Mouse (Mus musculus): ENCODE data around the gene Sipa1l2.
A peak's percentile ranks its signal among the peaks of the same experiment; 100 is the strongest.

Gene Sipa1l2

DNA sequence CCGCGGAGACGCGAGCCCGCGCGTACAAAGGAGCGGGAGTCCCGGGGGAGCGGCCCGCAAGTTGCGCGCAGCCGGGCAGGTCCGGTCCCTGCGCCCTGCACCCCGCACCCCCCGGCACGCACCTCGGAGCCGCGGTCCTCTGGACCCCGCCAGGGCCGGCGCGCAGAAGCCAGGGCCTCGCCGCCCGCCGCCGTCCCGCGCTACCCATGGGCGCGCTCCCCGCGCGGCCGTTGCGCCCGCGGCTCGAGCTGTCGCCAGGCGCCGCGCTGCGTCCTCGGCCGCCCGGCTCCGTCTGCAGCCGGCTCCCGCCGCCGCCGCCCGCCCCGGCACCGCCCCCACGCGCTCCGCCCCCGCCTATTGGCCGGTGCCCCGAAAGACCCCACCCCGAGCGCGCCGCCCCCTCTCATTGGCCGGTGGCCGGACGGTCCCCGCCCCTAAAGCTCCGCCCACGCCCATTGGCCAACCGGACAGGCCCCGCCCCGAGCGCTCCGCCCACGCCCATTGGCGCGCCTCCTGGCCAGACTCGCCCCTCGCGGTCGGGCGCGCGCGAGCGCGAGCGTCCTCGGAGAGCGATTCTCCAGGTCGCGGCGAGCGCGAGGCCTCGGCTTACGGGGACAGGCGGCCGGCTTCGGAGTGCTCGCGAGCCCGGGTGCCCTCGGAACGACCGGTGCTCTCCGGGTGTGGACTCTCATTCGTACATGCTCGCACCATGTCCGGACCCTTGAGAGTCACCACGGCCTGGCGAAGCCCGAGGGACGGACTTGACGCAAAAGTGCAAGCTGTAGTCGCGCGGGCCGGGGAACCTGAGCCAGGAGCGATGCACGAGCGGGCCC is at the start of gene Sipa1l2:
Gene Sipa1l2 (minus strand): TSS at position 276 of the 833 bp plus-strand sequence.
- DNase-seq (ENCODE audit: low spot score in 2 of 2), result peak; percentile 98

DNA sequence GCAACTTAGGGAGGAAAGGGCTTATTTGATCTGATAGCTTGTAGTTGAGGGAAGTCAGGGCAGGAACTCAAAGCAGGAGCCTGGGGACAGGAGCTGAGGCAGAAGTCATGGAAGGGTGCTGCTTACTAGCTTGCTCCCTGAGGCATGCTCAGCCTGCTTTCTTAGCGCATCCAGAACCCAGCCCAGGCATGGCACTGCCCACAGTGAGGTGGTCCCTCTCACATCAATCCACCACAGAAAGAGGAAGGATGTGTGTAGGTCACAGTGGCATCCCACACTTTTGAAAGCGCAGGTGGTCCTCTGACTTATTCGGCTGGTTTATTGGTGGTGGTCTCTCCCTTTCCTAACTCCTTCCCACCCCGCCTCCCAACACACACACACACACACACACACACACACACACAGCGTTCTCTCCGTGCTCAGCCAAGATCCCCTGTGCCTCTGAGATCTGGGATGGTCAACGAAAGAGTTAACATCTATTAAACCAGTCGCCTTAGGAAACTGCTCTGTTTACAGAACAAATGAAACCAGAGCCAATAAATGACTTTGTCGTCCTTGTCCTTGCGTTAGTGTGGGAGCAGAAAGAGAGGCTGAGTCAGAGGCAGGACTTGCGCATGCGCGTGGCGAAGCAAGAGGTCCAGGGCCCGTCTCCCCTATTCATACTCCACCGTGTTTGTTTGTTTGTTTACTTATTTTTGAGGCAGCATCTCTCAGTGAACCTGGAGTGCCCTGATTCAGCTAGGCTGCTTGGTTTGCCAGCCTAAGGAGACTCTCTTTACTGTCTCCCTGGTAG is 49.1 kb upstream of the Sipa1l2 start:
- peak; percentile 38 to 73 for DNase-seq (ENCODE audit: low spot score in 2 of 2)

DNA sequence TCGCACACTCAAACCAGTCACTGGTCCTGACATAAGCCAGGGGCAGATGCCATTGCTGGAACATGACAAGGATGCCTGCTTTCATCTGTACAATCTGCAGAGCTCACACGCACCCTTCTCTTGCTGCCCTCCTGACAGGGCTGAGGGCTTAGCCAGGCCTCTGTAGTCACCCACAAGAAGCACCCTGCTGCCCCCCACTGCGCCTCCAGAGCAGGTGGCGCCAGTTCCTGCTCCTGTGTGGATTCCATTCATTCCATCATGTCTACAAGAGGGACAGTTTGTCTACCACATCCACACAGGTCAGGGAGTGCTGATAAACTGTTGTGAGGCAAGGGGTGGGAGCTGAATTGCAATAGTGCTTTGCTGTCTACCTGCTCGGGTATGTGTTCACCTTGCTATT is 47.3 kb upstream of the Sipa1l2 start:
- DNase-seq (ENCODE audit: low spot score in 2 of 2), result no peak

DNA sequence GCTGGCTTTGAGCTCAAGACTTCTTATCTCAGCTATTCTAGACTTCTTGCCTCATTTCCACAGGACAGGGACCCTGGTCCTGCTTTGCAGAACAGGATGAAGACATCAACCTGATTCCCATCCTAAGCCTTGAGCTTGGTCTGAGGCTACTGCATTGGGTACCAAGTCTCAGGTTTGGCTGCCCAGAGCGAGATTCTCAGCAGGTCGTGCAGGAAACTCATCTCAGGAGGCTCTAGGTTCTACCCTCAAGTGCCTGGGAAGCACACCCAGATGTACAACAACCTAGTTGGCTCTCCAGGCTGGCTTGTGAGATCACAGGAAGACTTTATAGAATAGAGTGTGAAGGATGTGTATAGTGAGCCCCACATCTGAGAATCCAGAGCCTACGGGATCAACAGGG is 46.4 kb upstream of the Sipa1l2 start:
- no peak for DNase-seq (ENCODE audit: low spot score in 2 of 2)

DNA sequence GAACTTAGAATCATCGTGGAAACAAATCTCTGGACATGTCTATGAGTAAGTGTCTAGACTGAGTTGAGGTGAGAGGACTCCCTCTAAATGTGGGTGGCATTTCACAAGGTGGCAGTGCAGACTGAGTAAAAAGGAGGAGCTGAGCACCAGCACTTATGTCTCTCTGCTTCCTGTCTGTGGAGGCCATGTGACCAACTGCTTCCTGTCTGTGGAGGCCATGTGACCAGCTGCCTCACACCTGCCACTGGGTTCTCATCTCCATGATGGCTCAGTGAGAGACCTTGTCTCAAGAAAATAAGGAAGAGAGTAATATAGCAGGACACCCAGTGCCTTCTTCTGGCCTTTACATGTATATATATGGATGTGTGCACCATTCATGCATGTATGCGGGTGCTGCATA is 43.9 kb upstream of the Sipa1l2 start:
- no peak for DNase-seq (ENCODE audit: low spot score in 2 of 2)

DNA sequence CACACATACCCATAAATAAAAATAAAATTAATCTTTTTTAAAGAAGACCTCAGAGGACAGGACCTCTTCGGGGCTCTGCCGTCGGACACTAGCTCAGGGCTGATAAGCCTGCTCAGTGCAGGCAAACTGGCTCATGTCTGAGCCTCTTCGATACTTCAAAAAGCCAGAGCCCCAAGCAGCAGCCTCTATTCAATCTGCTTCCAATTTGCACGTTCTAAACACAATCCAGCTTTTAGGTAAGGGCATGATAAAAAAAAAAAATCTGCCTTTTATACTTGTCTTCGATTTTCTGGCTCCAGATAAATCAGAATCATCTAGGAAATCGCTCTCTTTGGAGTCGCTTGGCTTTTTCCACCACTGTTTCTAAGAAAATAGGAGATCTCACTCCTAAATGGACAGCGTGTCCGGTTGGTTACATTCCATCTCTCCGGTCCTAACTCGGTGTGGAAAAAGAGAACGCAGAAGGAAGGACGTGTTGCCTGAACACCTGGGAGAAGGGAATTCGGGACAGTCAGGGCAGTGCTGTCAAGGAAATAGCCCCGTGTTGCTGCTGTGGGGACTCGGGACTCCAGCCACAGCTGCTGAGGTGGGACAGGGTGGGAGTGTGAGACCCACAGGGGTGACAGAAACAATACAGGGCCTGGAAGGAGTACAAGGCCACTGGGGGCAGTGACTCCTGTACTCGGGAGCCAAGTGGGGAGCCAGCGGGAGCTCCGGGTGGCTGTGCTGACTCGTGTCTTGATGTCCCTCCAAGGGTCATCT is 42.4 kb upstream of the Sipa1l2 start:
- no peak for DNase-seq (ENCODE audit: low spot score in 2 of 2)

DNA sequence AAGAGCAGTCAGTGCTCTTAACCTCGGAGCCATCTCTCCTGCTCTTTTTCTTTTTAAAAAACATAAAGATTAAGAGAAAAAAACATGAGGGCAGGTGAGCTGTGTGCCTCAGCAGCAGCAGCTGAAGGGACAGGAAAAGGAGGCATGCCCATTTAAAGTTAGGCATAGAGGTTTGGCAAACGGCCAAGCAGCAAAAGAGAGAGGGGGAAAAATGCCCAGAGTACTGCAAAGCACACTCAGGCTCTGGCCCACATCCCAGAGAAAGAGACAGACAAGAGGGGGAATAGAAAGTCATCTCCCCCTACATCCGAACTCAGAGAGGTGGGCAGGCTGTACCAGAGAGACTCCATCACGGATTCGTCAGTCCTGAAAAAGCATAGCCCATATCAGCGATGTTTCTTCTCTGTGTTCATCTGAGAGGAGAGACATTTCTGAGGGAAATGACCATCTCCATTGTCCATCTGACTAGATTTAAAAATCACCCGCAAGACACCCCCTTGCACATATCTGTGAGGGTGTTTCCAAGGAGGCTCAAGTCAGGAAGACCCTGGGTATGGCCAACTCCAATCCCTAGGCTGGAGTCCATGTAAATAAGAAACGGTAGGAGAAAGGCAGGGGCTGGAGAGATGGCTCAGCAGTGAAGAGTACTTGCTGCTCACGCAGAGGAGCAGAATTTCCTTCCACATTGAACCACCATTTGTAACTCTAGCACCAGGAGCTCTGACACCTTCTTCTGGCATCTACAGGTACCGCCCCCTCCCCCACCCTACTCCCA is 41.6 kb upstream of the Sipa1l2 start:
- DNase-seq (ENCODE audit: low spot score in 2 of 2), result no peak

DNA sequence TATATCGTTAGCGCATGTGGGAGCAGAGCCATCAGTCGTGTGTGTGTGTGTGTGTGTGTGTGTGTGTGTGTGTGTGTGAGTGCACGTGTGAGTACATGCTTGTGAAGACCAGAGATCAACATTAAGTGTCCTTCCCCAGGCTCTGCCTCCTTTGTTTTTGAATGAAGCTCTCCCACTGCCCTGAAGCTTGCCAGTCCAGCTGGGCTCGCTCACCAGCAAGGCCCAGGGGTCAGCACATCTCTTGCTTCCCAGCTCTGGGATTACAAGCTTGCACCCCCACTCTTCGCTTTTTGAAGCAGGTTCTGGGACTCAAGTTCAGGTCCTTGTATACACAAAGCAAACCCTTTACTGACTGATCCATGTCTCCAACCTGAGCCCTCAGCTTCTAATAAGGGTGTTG is 40.1 kb upstream of the Sipa1l2 start:
- DNase-seq (ENCODE audit: low spot score in 2 of 2), result no peak

DNA sequence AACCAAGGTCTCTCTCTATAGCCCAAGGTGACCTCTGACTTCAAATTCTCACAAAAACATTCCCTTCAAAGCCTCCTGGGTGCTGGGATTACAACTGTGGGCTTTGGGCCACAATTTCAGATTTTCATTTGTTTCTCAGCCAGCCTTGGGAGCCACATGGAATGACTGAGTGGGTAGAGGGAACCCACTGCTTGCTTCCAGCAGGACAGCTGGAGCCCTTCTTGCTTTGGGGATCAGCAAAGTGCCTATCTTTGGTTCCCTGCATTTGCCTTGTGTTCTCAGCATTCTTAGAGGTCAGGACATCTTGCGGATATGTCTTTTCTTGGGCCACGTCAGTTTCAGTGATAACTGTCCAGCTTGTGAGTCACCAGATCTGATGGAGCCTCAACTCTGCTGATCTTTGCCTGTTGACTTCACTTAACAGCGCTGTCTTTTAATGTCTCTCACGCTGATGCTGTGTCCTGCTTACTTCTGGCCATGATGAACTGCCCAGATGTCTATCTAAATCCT is 38.2 kb upstream of the Sipa1l2 start:
- no peak for DNase-seq (ENCODE audit: low spot score in 2 of 2)

DNA sequence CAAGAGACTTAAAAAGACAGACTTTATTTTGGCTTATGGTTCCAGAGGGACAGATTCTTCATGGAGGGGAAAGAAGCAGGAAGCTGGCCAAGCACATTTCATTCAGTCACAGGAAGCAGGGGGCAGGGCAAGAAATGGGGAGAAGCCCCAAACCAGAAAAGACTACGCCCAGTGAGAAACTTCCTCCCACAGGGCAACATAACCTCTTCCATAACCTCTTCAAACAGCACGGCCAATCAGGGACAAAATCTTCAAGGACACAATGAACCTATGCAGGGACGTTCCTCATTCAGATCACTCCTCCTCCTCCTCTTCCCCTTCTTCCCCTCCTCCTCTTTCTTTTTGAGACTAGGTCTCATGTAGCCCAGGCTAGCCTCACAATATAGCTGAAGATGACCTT is 37.3 kb upstream of the Sipa1l2 start:
- DNase-seq (ENCODE audit: low spot score in 2 of 2), result no peak

DNA sequence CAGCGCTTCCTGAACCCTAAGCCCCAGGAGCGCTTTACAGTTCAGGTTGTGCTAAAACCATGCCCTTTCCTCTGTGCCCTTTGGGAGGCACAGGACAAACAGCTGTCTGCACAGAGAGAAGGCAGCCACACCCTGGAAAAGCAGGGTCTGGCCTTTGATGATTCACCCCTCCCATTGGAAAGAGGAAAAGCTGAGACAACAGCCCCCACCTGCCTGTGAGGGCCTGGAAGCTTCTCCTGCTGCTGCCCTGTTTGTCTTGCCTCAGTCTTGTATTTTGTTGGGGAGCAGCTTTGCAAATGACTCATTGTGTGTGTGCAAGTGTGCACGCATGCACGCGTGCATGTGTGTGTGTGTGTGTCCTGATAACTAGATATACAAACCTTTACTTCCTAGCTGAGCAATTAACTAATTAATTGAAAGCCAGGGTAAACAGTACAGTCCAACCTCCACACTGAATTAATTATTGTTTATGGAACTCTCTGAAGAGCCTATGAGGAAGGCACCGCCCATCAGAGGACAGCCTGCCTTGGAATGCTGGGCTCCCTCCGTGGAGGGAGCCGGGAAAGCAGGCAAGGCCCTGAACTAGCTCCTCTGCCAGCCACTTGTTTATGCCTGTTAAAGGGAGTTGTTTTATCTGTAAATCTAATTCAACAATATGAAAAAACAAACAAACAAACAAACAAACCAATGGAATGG is 35.4 kb upstream of the Sipa1l2 start:
- no peak for DNase-seq (ENCODE audit: low spot score in 2 of 2)

DNA sequence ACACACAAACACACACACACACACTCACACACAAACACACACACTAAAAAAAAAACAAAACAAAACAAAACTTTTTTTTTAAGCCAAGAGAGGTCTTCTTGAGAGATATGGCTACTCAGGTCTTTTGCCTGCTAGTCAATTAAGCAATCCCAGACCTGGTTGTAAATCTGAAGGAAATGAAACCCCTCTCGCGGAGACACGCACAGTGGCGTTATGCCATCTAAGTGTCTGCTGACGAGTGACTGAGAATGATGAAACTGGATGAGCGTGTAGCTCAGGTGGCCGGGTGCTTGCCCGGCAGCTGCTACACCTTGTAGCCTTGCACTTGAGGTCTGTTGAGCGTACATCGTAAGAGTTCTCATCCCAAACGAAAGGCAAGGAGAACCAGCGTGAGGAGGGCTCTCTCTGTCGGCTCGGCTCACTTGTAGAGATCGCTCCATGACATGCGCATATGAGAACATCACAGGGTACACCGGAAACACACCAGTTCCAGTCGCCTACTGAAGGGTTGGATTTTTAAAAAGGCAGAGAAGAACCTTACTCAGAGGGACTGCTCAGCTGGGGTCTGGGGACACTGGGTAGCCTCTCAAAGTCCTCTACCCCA is 34.7 kb upstream of the Sipa1l2 start:
- no peak for DNase-seq (ENCODE audit: low spot score in 2 of 2)

DNA sequence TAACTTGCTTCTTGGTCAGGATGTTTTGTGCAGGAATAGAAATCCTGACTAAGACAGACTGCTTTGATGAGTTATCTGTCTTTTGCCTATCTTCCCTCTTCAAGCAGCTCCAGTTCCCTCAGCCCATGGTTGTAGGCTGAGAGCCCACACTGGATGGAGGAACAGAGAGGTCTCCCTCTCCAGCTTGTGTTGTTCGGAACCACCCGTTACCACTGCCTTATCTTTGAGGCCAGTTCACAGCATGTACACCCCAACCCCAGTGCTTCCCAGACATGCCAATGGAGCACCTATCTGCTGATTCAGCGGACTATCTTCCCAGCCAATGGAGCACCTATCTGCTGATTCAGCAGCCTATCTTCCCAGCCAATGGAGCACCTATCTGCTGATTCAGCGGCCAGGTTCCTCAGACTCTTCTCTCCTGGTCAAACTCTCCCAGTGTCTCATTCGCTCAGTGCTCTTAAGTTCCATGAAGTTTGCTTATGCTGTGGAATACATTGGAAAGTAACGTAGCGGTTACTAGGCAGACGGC is 33.8 kb upstream of the Sipa1l2 start:
- DNase-seq (ENCODE audit: low spot score in 2 of 2), result no peak

DNA sequence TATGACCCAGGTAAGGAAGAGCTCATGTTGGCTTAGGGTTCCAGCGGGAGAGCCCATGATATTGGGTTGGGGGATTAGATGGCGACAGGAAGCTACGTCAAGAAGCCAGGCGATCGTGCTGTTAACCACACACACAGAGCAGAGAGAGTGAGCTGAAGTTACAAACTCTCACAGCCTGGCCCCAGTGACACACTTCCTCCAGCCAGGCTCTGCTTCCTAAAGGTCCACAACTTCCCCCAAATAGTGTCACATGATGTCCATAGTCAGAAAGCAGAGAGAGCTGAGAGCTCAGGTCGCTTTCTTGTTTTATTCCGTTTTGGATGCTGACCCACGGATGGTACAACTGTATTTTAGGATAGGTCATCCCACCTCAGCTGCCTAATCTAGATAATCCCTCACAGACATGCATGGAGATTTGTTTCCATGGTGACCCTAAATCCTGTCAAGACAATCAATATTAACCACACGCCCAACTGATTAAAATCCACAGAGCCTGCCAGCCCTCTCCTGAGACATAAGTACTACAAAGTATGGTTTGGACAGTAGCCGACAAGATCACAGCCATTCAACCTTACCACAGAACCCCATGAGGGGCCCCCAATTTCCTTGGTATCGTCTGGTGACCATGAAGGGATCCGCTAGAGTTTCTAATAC is 30.6 kb upstream of the Sipa1l2 start:
- DNase-seq (ENCODE audit: low spot score in 2 of 2), result no peak

DNA sequence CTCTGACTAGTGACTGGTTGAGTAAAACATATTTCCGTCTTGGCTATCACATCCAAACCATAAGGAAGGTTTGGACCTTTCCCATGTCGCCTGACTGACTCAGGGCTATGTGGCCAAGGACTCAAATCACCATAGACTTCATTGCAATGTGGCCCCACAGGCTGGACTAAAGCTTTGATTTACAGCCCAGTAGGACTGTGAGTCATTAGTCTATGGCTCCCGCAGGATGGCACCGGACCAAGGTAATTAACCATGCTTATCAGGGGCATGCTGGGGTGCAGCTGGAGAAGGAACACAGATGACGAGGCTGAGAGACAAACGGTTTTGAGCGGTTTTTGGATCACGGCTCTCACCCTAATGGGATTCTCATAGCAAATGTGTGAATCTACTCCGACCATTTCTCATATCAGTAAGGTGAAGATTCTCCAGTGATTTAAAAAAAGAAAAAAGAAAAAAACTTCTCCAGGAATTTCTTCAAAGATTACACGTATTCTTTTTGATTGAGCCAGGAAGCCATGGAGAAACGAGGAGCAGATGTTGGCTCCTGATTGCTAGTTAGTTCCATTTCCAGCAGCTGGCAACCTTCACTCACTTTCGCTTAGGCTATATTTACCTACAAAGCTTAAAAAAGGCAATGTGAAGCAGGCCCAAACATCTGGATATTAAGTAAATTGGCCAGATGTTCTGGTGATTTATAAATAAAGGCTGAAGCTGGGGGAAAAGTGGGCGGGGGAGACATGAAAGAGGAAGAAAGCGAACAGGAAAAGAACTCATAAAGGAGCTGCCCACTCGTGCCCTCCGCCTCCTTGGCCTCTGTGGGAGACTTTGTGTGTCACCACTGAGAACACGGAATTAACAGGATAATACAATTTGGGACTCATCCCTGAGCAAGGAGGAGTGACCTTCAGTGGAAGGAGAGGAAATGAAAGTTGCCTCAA is 26.2 kb upstream of the Sipa1l2 start:
- DNase-seq (ENCODE audit: low spot score in 2 of 2), result peak; percentile 37 to 71

DNA sequence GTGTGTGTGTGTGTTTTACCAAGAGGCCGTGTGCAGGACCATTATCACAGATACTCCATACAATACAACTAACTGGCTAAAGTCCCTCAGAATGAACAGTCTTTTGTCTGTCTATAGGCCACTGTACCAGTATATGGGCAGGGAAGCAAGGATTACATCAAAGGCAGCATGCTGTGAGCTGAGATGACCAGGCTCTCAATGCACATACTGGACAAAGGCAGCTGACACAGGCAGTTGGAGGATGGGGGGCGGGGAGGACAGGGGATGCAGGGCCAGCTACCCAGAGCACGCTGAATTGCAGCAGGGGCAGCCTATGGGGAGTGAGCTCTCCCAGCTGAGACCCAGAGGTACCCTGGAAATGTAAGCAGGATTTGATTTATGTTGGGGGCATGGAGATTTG is 20.8 kb upstream of the Sipa1l2 start:
- no peak for DNase-seq (ENCODE audit: low spot score in 2 of 2)

DNA sequence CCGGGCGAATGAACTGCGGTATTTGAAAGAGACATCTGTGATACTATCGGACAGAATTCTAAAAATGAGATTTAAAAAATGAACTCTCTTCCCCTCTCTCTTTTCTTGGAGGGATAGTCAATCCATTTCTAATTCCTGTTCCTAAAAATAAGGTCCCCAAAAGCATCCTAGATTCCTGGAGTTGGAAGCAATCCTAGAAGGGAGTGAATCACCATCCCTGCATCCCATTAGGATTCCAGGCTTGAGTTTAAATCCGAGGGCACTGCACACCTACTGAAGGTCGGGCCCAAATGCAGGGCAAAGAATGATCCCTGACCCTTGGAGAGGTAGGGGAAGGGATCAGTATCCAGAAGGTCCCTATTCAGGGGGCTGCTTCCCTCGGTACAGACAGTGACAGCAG is 17.0 kb upstream of the Sipa1l2 start:
- DNase-seq (ENCODE audit: low spot score in 2 of 2), result no peak

DNA sequence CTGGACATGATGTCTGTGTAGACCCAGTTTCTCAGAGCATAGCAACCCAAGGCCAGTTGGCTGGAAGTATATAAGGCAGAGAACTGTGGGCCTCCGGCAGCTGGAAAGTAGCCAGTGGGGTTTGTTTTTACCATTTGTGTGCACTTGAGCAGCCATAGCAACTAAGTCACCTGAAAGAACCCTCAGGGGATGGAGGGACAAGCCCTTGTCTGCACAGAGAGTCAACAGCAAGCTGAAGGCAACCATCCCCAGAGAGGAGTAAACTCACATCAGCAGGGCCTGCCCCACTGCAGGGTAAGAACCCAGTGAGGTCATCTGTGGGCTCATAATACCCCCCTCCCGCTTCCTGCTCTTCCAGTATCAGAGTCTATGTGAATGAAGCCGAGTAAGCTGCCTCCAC is 14.7 kb upstream of the Sipa1l2 start:
- no peak for DNase-seq (ENCODE audit: low spot score in 2 of 2)

Data from urinary bladder, adult 18-20 months (tissue).